In genomic region chr12:4598666-4599428, GRCm38 (mm10) we compare ENCODE assay signal across 39 mouse cellular contexts. TPM values are rescaled to one million over a fixed set of nuclear protein-coding genes. Genes with fewer than 3 reads are reported as not detected.
DNase-seq lines count a peak whose midpoint lies in the region; ATAC-seq and TF ChIP-seq lines count a peak whose summit lies in the region.
"Had no signal": no experiment of that assay in that cellular context is flagged by ENCODE, and none has a peak within 500 bp of the region (broad histone marks: within the 10 kb centered on the region; RNA-seq: fewer than 3 reads in every experiment).

No protein-coding gene starts in this region.

- peaks cover 20% of the 10 kb centered on the region; the same call in 1 of the 2 replicates for H3K79me2 ChIP-seq in liver, adult 2 months (ENCODE audit: control insufficient read depth, insufficient read depth, low read length)

- H3K27me3 ChIP-seq in liver, adult 2 months (ENCODE audit: control insufficient read depth, insufficient read depth, low read length): no peaks in the 10 kb centered on the region
- no peaks in the 10 kb centered on the region for H3K27me3 ChIP-seq in liver, embryonic 12.5 days (replicated peaks)
- H3K27me3 ChIP-seq in stomach, embryonic 15.5 days (replicated peaks): no peaks in the 10 kb centered on the region
- no peaks in the 10 kb centered on the region for H3K27me3 ChIP-seq in stomach, postnatal 0 days (ENCODE audit: control insufficient read depth, insufficient read depth, low read length)
- H3K27me3 ChIP-seq: forebrain, embryonic 13.5 days; heart, embryonic 13.5 days; midbrain, embryonic 15.5 days; neural tube, embryonic 15.5 days had no signal

- no peak overlapping the region for H3K4me2 ChIP-seq in liver, embryonic 12.5 days
- no peak overlapping the region for H3K4me2 ChIP-seq in stomach, embryonic 15.5 days
- no peak overlapping the region for H3K4me2 ChIP-seq in stomach, postnatal 0 days (replicated peaks; ENCODE audit: low read depth)
- H3K4me2 ChIP-seq: forebrain, embryonic 13.5 days; heart, embryonic 13.5 days; hindbrain, embryonic 14.5 days; midbrain, embryonic 15.5 days; neural tube, embryonic 15.5 days had no signal

- no peak for TF ChIP-seq CTCF in liver, adult 2 months (IDR thresholded peaks at IDR 0.05; ENCODE audit: low read depth, low read length)
- no peak for TF ChIP-seq CTCF in stomach, postnatal 0 days (IDR thresholded peaks at IDR 0.05; ENCODE audit: low read depth)
- no peak for TF ChIP-seq CTCF in olfactory bulb, adult 2 months (IDR thresholded peaks at IDR 0.05; ENCODE audit: insufficient read depth, low read depth, low read length)

- WGBS in liver, adult 2 months: 47% methylated on average over 8 of the region's 8 CpGs
- WGBS in liver, embryonic 12.5 days (ENCODE audit: insufficient replicate concordance): 65% methylated on average over 8 of the region's 8 CpGs
- WGBS in stomach, embryonic 15.5 days: 57% methylated on average over 8 of the region's 8 CpGs
- WGBS in stomach, postnatal 0 days: 58% methylated on average over 8 of the region's 8 CpGs
- WGBS in olfactory bulb, adult 2 months: 73% methylated on average over 8 of the region's 8 CpGs

- TF ChIP-seq POLR2A in liver, adult 2 months (IDR thresholded peaks at IDR 0.05; ENCODE audit: extremely low read depth, insufficient read depth, low read length): no peak
- no peak for TF ChIP-seq POLR2A in olfactory bulb, adult 2 months (IDR thresholded peaks at IDR 0.05; ENCODE audit: insufficient read depth, low read depth, low read length)

- TF ChIP-seq EP300 in stomach, postnatal 0 days (optimal IDR thresholded peaks at IDR 0.05): no peak

- no peak for ATAC-seq in liver, embryonic 12.5 days
- ATAC-seq in stomach, embryonic 15.5 days (ENCODE audit: insufficient read depth, low FRiP score, low read depth): peak; percentile 50; the same call in 1 of the 2 replicates
- ATAC-seq in stomach, postnatal 0 days (ENCODE audit: low FRiP score, low TSS enrichment): no peak
- ATAC-seq in frontal cortex, adult (ENCODE audit: low TSS enrichment): no peak
- ATAC-seq: forebrain, embryonic 13.5 days; lung, postnatal 0 days; midbrain, embryonic 15.5 days had no signal

- no peak overlapping the region for H3K9ac ChIP-seq in liver, adult 2 months (ENCODE audit: low read depth, low read length)
- H3K9ac ChIP-seq in liver, embryonic 12.5 days: no peak overlapping the region
- no peak overlapping the region for H3K9ac ChIP-seq in stomach, embryonic 15.5 days
- no peak overlapping the region for H3K9ac ChIP-seq in stomach, postnatal 0 days (ENCODE audit: low read length)
- H3K9ac ChIP-seq: forebrain, embryonic 13.5 days; heart, embryonic 13.5 days; hindbrain, embryonic 14.5 days; midbrain, embryonic 15.5 days; neural tube, embryonic 15.5 days had no signal

- peaks cover 3% of the 10 kb centered on the region; the same call in 1 of the 2 replicates for H3K36me3 ChIP-seq in liver, adult 2 months (ENCODE audit: control insufficient read depth, insufficient read depth, low read length)
- H3K36me3 ChIP-seq in liver, embryonic 12.5 days: peaks cover 3% of the 10 kb centered on the region; the same call in 1 of the 2 replicates
- no peaks in the 10 kb centered on the region for H3K36me3 ChIP-seq in stomach, embryonic 15.5 days
- H3K36me3 ChIP-seq in stomach, postnatal 0 days (ENCODE audit: control insufficient read depth, insufficient read depth, low read length): no peaks in the 10 kb centered on the region
- H3K36me3 ChIP-seq: heart, embryonic 13.5 days; midbrain, embryonic 10.5 days; midbrain, embryonic 15.5 days; neural tube, embryonic 15.5 days had no signal

- DNase-seq in liver, adult 2 months (ENCODE audit: extremely low read depth, low read depth, low spot score): peak; percentile 85
- DNase-seq in stomach, postnatal 0 days (ENCODE audit: low spot score): no peak
- DNase-seq in heart, adult 8-10 months (ENCODE audit: low spot score): no peak
- DNase-seq: adrenal gland, postnatal 36 days; cerebellum, adult 2 months; cerebellum, postnatal 14 days; gastrocnemius, postnatal 25 days; heart, adult 18-20 months; heart, postnatal 10 days; kidney, adult 8-10 months; kidney, postnatal 4 days; left cerebral cortex, postnatal 4 days; lung, adult 18-20 months; right cerebral cortex, postnatal 25 days; spleen, adult 18-20 months; thymus, postnatal 14 days had no signal

- H3K9me3 ChIP-seq in liver, embryonic 12.5 days (replicated peaks): no peaks in the 10 kb centered on the region
- H3K9me3 ChIP-seq in stomach, embryonic 15.5 days: no peaks in the 10 kb centered on the region
- H3K9me3 ChIP-seq in stomach, postnatal 0 days (ENCODE audit: control insufficient read depth, low read length): no peaks in the 10 kb centered on the region
- H3K9me3 ChIP-seq: forebrain, embryonic 13.5 days; heart, embryonic 13.5 days; midbrain, embryonic 10.5 days; midbrain, embryonic 15.5 days; neural tube, embryonic 15.5 days had no signal

- H3K4me3 ChIP-seq in liver, adult 2 months (ENCODE audit: insufficient read depth, low read depth, low read length): no peak overlapping the region
- H3K4me3 ChIP-seq in liver, embryonic 12.5 days: no peak overlapping the region
- no peak overlapping the region for H3K4me3 ChIP-seq in stomach, embryonic 15.5 days (replicated peaks)
- no peak overlapping the region for H3K4me3 ChIP-seq in stomach, postnatal 0 days (ENCODE audit: low read depth, low read length)
- no peak overlapping the region for H3K4me3 ChIP-seq in olfactory bulb, adult 2 months (ENCODE audit: insufficient read depth, low read depth, low read length)
- H3K4me3 ChIP-seq: forebrain, embryonic 13.5 days; heart, embryonic 13.5 days; midbrain, embryonic 10.5 days; midbrain, embryonic 15.5 days; neural tube, embryonic 15.5 days had no signal

- no peak overlapping the region; the same call in 1 of the 2 replicates for H3K27ac ChIP-seq in liver, adult 2 months (replicated peaks; ENCODE audit: insufficient read depth, low read depth, low read length)
- H3K27ac ChIP-seq in liver, embryonic 12.5 days: no peak overlapping the region
- H3K27ac ChIP-seq in stomach, embryonic 15.5 days: no peak overlapping the region
- no peak overlapping the region for H3K27ac ChIP-seq in stomach, postnatal 0 days (replicated peaks)
- peak overlapping the region; percentile 77 for H3K27ac ChIP-seq in olfactory bulb, adult 2 months (ENCODE audit: insufficient read depth, low read depth, low read length)
- H3K27ac ChIP-seq: forebrain, embryonic 13.5 days; heart, embryonic 13.5 days; hindbrain, embryonic 14.5 days; kidney, postnatal 0 days; macrophage; midbrain, embryonic 10.5 days; midbrain, embryonic 15.5 days; neural tube, embryonic 15.5 days had no signal

- H3K4me1 ChIP-seq in liver, adult 2 months (ENCODE audit: control insufficient read depth, insufficient read depth, low read length): peaks cover 15% of the 10 kb centered on the region
- peaks cover 40% of the 10 kb centered on the region for H3K4me1 ChIP-seq in liver, embryonic 12.5 days
- H3K4me1 ChIP-seq in stomach, embryonic 15.5 days: 0 out of 2 replicates have a peak, but pooled peaks cover 2% of the 10 kb centered on the region
- no peaks in the 10 kb centered on the region; the same call in 1 of the 2 replicates for H3K4me1 ChIP-seq in stomach, postnatal 0 days (replicated peaks; ENCODE audit: control insufficient read depth, insufficient read depth)
- peaks cover 7% of the 10 kb centered on the region for H3K4me1 ChIP-seq in olfactory bulb, adult 2 months (ENCODE audit: control insufficient read depth, insufficient read depth, low read length)

RNA-seq across cellular contexts. Expression of gene Gm3625, which starts 6.1 kb away (rescaled TPM):
- total RNA-seq in liver, adult 2 months (2014; rRNA removed): not detected in 2 replicates
- polyA plus RNA-seq in liver, adult 2 months (2012; rRNA removed): not detected in 2 replicates
- polyA plus RNA-seq in liver, embryonic 12.5 days (2016; fragmentation: Nextera tagmentation; extraction: Ambion mirVana): not detected in 2 replicates
- polyA plus RNA-seq in stomach, embryonic 15.5 days (2015; fragmentation: Nextera tagmentation; extraction: Ambion mirVana): not detected in 2 replicates
- polyA plus RNA-seq in stomach, postnatal 0 days (2015; fragmentation: Nextera tagmentation; extraction: Ambion mirVana): not detected in 2 replicates
- not detected in 2 replicates for polyA plus RNA-seq in olfactory bulb, adult 2 months (2012; ENCODE audit: insufficient read depth, insufficient read length, low replicate concordance, missing spikeins)
- not detected for total RNA-seq in heart, adult 8-10 months (2022)
- total RNA-seq: adrenal gland, adult 18-20 months; adrenal gland, postnatal 36 days; gastrocnemius, postnatal 25 days; heart, adult 18-20 months; heart, postnatal 10 days; hematopoietic stem cell, adult 5-6 weeks; layer of hippocampus, adult 8-10 months; layer of hippocampus, postnatal 25 days; left cerebral cortex, adult 8-10 months; left cerebral cortex, postnatal 4 days had no signal
- polyA plus RNA-seq: brain, embryonic 14.5 days; cerebellum, adult 2 months; cortical plate, adult 2 months; embryonic facial prominence, embryonic 11.5 days; forebrain, embryonic 13.5 days; heart, embryonic 13.5 days; hindbrain, embryonic 14.5 days; kidney, postnatal 0 days; limb, embryonic 14.5 days; lung, postnatal 0 days; macrophage; midbrain, embryonic 10.5 days; midbrain, embryonic 15.5 days; neural tube, embryonic 15.5 days; urinary bladder, adult 2 months had no signal

RNA-seq across cellular contexts. Expression of gene Itsn2, which starts 6.4 kb away (rescaled TPM):
- total RNA-seq in liver, adult 2 months (2014; rRNA removed): 25.8 and 26.8 TPM in 2 replicates
- 8.4 and 11.6 TPM in 2 replicates for polyA plus RNA-seq in liver, adult 2 months (2012; rRNA removed)
- polyA plus RNA-seq in liver, embryonic 12.5 days (2016; fragmentation: Nextera tagmentation; extraction: Ambion mirVana): 34.3 and 35.4 TPM in 2 replicates
- 36.0 and 38.9 TPM in 2 replicates for polyA plus RNA-seq in stomach, embryonic 15.5 days (2015; fragmentation: Nextera tagmentation; extraction: Ambion mirVana)
- polyA plus RNA-seq in stomach, postnatal 0 days (2015; fragmentation: Nextera tagmentation; extraction: Ambion mirVana): 23.3 and 26.9 TPM in 2 replicates
- not detected in 2 replicates for polyA plus RNA-seq in olfactory bulb, adult 2 months (2012; ENCODE audit: insufficient read depth, insufficient read length, low replicate concordance, missing spikeins)
- 10 to 100 TPM; 37.7 to 43.4 (median 42.4) TPM for total RNA-seq in heart, adult 8-10 months (2022)
